Mouse (Mus musculus) midbrain, embryonic 14.5 days (tissue): ENCODE results near the gene Cdkn1a. TPM values are rescaled to one million over a fixed set of nuclear protein-coding genes. Genes with fewer than 3 reads are reported as not detected.

Source experiments
- ATAC-seq: fragments of 200-750 bp; cut with Nextera tagmentation; 2 replicates; pipeline ENCODE4 v1.8.0; 2017; ENCODE audit warnings: moderate number of reproducible peaks, moderate library complexity; ENCODE audit not compliant: low FRiP score, low TSS enrichment
- DNase-seq: peaks from one replicate; pipeline ENCODE4 v3.0.0-alpha.2; 2015
- H3K27ac ChIP-seq: fragments of 300-500 bp; sonication (generic); replicated peaks from 2 replicates; pipeline ENCODE4 v1.5.1; 2014; ENCODE audit warnings: mild to moderate bottlenecking, low read depth, low read length, moderate library complexity
- H3K27me3 ChIP-seq: fragments of 300-500 bp; sonication (generic); 2 replicates; pipeline ENCODE4 v1.6.1; 2014; ENCODE audit warnings: low read length, control low read depth, mixed read lengths; ENCODE audit not compliant: control insufficient read depth, insufficient read depth
- H3K36me3 ChIP-seq: fragments of 300-500 bp; sonication (generic); 2 replicates; pipeline ENCODE4 v1.6.1; 2014; ENCODE audit warnings: low read length, control low read depth; ENCODE audit not compliant: control insufficient read depth, insufficient read depth
- H3K4me1 ChIP-seq: fragments of 300-500 bp; sonication (generic); 2 replicates; pipeline ENCODE4 v1.6.1; 2014; ENCODE audit warnings: mild to moderate bottlenecking, antibody characterized with exemption, low read length, control low read depth; ENCODE audit not compliant: control insufficient read depth, insufficient read depth
- H3K4me2 ChIP-seq: fragments of 300-500 bp; sonication (generic); 2 replicates; pipeline ENCODE4 v1.6.1; 2014; ENCODE audit warnings: mild to moderate bottlenecking, low read length, moderate library complexity
- H3K4me3 ChIP-seq: fragments of 300-500 bp; sonication (generic); replicated peaks from 2 replicates; pipeline ENCODE4 v1.5.1; 2014; ENCODE audit warnings: low read depth, low read length
- H3K9ac ChIP-seq: fragments of 300-500 bp; sonication (generic); replicated peaks from 2 replicates; pipeline ENCODE4 v1.6.1; 2014; ENCODE audit warnings: mild to moderate bottlenecking, low read length, moderate library complexity
- H3K9me3 ChIP-seq: fragments of 300-500 bp; sonication (generic); 2 replicates; pipeline ENCODE4 v1.6.1; 2016; ENCODE audit warnings: low read length, control low read depth, mixed read lengths; ENCODE audit not compliant: control insufficient read depth
- WGBS: fragments of 180-500 bp; shearing (Covaris S2); extraction: QIAGEN DNeasy Blood & Tissue Kit; methylation state at CpG from one replicate; pipeline ENCODE4 v1.1.7; 2014; 5-methylcytosine and 5-hydroxymethylcytosine counted together
- polyA plus RNA-seq: library from polyadenylated mRNA; unstranded; fragments of >200 nt; fragmentation: Nextera tagmentation; extraction: Ambion mirVana; gene quantifications from 2 replicates; pipeline ENCODE4 v1.2.1, GENCODE M21; 2014

Cdkn1a gene
- polyA plus RNA-seq, 1 experiment from 2014 or later = 80.8 TPM

GRCm38 (mm10) chr17:29081618-29082381 lies 9.0 kb upstream of the Cdkn1a start:
- Histone ChIP-seq H3K27me3 (peaks cover 13% of the 10 kb centered on the region), H3K4me3 (no peak overlapping the region), H3K4me2 (peak overlapping the region; percentile 26; the same call in 1 of the 2 replicates), H3K36me3 (no peaks in the 10 kb centered on the region), H3K9me3 (no peaks in the 10 kb centered on the region), H3K4me1 (peaks cover 16% of the 10 kb centered on the region; the same call in 1 of the 2 replicates), H3K27ac (no peak overlapping the region; the same call in 1 of the 2 replicates), H3K9ac (no peak overlapping the region; the same call in 1 of the 2 replicates)
- DNase-seq (peak; percentile 61), ATAC-seq (no peak)
- 4% methylated on average over 21 of the region's 21 CpGs for WGBS

- Histone ChIP-seq H3K4me2 (no peak overlapping the region), H3K4me3 (no peak overlapping the region), H3K36me3 (no peaks in the 10 kb centered on the region), H3K27me3 (peaks cover 10% of the 10 kb centered on the region), H3K4me1 (0 out of 2 replicates have a peak, but pooled peaks cover 10% of the 10 kb centered on the region), H3K9me3 (no peaks in the 10 kb centered on the region), H3K27ac (no peak overlapping the region), H3K9ac (no peak overlapping the region)
- 94% methylated on average over 8 of the region's 8 CpGs for WGBS
- no peak for DNase-seq
- ATAC-seq = no peak
Measured at GRCm38 (mm10) chr17:29083586-29083985, 7.2 kb upstream of the Cdkn1a start.

DNA sequence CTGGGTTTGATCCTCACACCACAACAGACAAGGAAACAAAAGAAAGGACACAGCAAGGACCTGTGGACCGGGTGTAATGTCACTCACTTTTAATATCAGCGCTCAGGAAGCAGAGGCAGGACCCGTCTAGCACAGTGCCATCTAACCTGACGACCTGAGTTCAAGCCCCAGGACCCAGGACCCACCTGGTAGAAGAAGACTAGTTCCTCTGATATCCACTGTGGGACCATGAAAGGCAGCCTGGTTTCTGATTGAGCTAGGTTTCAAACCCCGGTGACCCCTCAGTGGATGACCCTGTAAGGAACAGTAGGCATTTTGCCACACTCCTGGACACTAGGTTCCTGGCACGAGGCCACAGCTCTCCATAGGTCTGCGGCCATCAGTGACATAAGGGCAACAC lies 6.1 kb upstream of the Cdkn1a start:
- Histone ChIP-seq H3K4me3 (no peak overlapping the region), H3K9me3 (no peaks in the 10 kb centered on the region), H3K4me2 (no peak overlapping the region), H3K36me3 (no peaks in the 10 kb centered on the region), H3K9ac (no peak overlapping the region), H3K4me1 (0 out of 2 replicates have a peak, but pooled peaks cover 10% of the 10 kb centered on the region), H3K27me3 (peaks cover 7% of the 10 kb centered on the region), H3K27ac (no peak overlapping the region)
- DNase-seq = no peak
- WGBS = 91% methylated on average over 7 of the region's 7 CpGs
- no peak for ATAC-seq

DNA sequence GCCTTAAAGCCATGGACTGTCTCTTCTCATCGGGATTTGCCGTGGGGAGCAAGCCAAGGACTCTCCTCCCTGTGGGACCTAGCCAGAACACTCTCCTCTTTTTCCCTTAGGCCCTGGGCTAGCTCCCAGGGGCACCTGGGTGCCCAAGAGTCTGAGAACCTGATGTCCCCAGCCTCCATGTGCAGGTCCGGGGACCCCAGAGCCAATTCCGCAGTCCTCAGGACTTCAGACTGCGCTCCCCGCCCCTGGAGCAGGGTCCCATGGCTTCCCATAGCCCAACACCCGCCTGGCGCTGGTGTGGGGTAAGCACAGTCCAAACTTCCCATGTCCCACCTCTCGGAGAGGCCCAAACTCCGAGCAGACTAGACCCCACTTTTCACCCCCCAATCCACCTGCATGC lies 5.5 kb upstream of the Cdkn1a start:
- no peaks in the 10 kb centered on the region for H3K36me3 ChIP-seq
- no peak overlapping the region for H3K27ac ChIP-seq
- H3K27me3 ChIP-seq = peaks cover 5% of the 10 kb centered on the region; the same call in 1 of the 2 replicates
- H3K4me2 ChIP-seq = no peak overlapping the region
- H3K4me1 ChIP-seq = 0 out of 2 replicates have a peak, but pooled peaks cover 10% of the 10 kb centered on the region
- no peaks in the 10 kb centered on the region for H3K9me3 ChIP-seq
- DNase-seq (no peak), ATAC-seq (no peak)
- 81% methylated on average over 10 of the region's 10 CpGs for WGBS
- no peak overlapping the region for H3K4me3 ChIP-seq
- H3K9ac ChIP-seq = no peak overlapping the region

- WGBS = 70% methylated on average over 4 of the region's 4 CpGs
Measured at GRCm38 (mm10) chr17:29086916-29087315, 3.9 kb upstream of the Cdkn1a start.

DNA sequence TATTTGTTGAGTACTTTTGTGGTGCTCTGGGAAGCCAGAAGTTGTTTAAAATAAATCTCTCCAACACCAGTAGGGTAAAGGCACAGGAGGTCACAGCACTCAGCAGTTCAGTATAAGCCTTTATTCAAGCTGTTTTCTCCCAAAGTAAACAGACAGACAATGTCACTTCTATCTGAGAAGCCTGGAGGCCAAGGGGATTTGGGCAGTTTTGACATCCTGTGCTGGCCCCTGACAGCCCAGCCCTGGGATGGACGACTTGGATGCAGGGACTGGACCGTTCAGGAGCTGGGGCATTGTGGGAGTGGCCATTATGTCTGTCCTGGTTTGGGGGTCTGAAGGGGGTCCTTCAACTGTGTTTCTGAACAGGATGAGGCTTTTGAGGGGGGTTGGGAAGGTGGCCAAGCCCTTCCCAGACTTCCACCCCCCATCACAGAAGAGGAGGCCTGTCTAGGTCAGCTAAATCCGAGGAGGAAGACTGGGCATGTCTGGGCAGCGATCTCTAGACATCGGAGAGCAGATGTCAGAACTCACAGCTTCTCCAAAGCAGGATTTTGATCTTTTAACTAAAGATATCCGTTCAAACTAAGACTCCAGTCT lies 670 bp downstream of the Cdkn1a start:
- Histone ChIP-seq H3K27ac (no peak overlapping the region), H3K27me3 (peaks cover 19% of the 10 kb centered on the region; the same call in 1 of the 2 replicates), H3K36me3 (no peaks in the 10 kb centered on the region), H3K9me3 (no peaks in the 10 kb centered on the region), H3K9ac (no peak overlapping the region), H3K4me1 (peaks cover 15% of the 10 kb centered on the region), H3K4me3 (no peak overlapping the region), H3K4me2 (no peak overlapping the region)
- DNase-seq (no peak), ATAC-seq (no peak)
- WGBS = 52% methylated on average over 6 of the region's 6 CpGs

More at GRCm38 (mm10) chr17:29086916-29087315, 3.9 kb upstream of the Cdkn1a start:
- Histone ChIP-seq H3K36me3 (no peaks in the 10 kb centered on the region), H3K4me3 (no peak overlapping the region), H3K27me3 (0 out of 2 replicates have a peak, but pooled peaks cover 4% of the 10 kb centered on the region), H3K27ac (no peak overlapping the region), H3K9me3 (no peaks in the 10 kb centered on the region), H3K4me1 (no peaks in the 10 kb centered on the region), H3K4me2 (no peak overlapping the region), H3K9ac (no peak overlapping the region)
- DNase-seq (no peak), ATAC-seq (no peak)

DNA sequence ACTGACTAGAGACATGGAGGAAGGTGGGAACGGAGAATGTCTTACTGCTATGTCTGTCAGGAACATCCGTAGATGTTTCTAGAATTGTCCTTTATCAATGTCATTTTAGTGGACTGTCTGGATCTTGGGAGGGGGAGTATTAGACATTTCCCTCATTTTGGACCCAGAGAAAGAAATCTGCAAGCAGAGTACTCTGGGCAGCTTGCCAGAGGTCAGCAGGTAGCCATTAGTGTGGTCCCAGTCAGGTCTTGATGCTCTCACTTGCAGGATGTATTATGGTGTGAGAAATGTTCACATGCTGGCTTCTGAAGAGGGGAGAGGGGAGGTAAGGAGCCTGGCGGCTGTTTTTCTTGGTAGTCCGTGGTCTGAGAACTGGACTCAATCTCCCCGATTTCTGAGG lies 1.7 kb downstream of the Cdkn1a start:
- Histone ChIP-seq H3K9me3 (no peaks in the 10 kb centered on the region), H3K27ac (no peak overlapping the region), H3K36me3 (no peaks in the 10 kb centered on the region), H3K9ac (no peak overlapping the region), H3K4me2 (no peak overlapping the region), H3K4me1 (peaks cover 15% of the 10 kb centered on the region), H3K27me3 (peaks cover 19% of the 10 kb centered on the region; the same call in 1 of the 2 replicates), H3K4me3 (no peak overlapping the region)
- no peak for DNase-seq
- no peak for ATAC-seq
- WGBS = 65% methylated on average over 5 of the region's 5 CpGs

- ATAC-seq (peak; percentile 79), DNase-seq (peak; percentile 90)
- Histone ChIP-seq H3K27ac (0 out of 2 replicates have a peak overlapping the region, but pooled peaks have one; percentile 13), H3K4me3 (peak overlapping the region; percentile 48), H3K36me3 (no peaks in the 10 kb centered on the region), H3K4me2 (peak overlapping the region; percentile 82), H3K9ac (peak overlapping the region; percentile 66), H3K9me3 (no peaks in the 10 kb centered on the region), H3K27me3 (peaks cover 19% of the 10 kb centered on the region; the same call in 1 of the 2 replicates), H3K4me1 (peaks cover 15% of the 10 kb centered on the region)
- 9% methylated on average over 36 of the region's 36 CpGs for WGBS
Measured at GRCm38 (mm10) chr17:29093110-29093952, 2.6 kb downstream of the Cdkn1a start.
